Mouse (Mus musculus): ENCODE data around the gene Aaed1.

- TF ChIP-seq CTCF (IDR thresholded peaks at IDR 0.05; ENCODE audit: insufficient read depth, low read length) (no peak), POLR2A (IDR thresholded peaks at IDR 0.05; ENCODE audit: borderline replicate concordance, extremely low read depth, low read depth, low read length) (no peak)
These were observed 69.8 kb downstream of the Aaed1 start for GRCm38 (mm10) chr13:64242721-64243120.
